Mouse (Mus musculus): ENCODE data around the gene Plk5. TPM values are rescaled to one million over a fixed set of nuclear protein-coding genes. Genes with fewer than 3 reads are reported as not detected.

The Plk5 gene
- total and polyA plus RNA-seq, 2 experiments from 2014 or later: 7.4 to 12.9 TPM

GRCm38 (mm10) chr10:80403044-80403692 is 46.9 kb downstream of the Plk5 start:
- no peak overlapping the region for H3K9ac ChIP-seq
- peaks cover 26% of the 10 kb centered on the region for H3K36me3 ChIP-seq (ENCODE audit: insufficient read depth)
- no peak for ATAC-seq

GRCm38 (mm10) chr10:80405481-80406173 is 49.4 kb downstream of the Plk5 start:
- H3K27ac ChIP-seq (ENCODE audit: low read depth, low read length): no peak overlapping the region

More at GRCm38 (mm10) chr10:80403044-80403692, 46.9 kb downstream of the Plk5 start:
- no peak for DNase-seq
- Histone ChIP-seq H3K4me3 (ENCODE audit: low read depth, low read length) (no peak overlapping the region), H3K4me1 (ENCODE audit: insufficient read depth) (peaks cover 15% of the 10 kb centered on the region), H3K27ac (ENCODE audit: low read depth, low read length) (no peak overlapping the region), H3K27me3 (ENCODE audit: insufficient read depth, low read length) (no peaks in the 10 kb centered on the region), H3K9me3 (ENCODE audit: low read length) (no peaks in the 10 kb centered on the region), H3K4me2 (ENCODE audit: low read depth) (no peak overlapping the region)
- peak; percentile 62 for TF ChIP-seq CTCF (IDR thresholded peaks at IDR 0.05; ENCODE audit: low read depth)
- 94% methylated on average over 4 of the region's 4 CpGs for WGBS

GRCm38 (mm10) chr10:80406684-80407501 is 50.6 kb downstream of the Plk5 start, which contains the start of gene Uqcr11:
TSS of gene Uqcr11 (minus strand) at chr10:80406830.
- H3K4me2 ChIP-seq (ENCODE audit: low read depth): peak within 1 kb of the TSS; percentile 88
- peak within 1 kb of the TSS; percentile 84 for H3K4me3 ChIP-seq (ENCODE audit: low read depth, low read length)
- peak; percentile 95 for DNase-seq
- H3K27me3 ChIP-seq (ENCODE audit: insufficient read depth, low read length): no peaks in the 10 kb centered on the region
- peaks cover 55% of the 10 kb centered on the region for H3K36me3 ChIP-seq (ENCODE audit: insufficient read depth)
- peaks cover 8% of the 10 kb centered on the region for H3K4me1 ChIP-seq (ENCODE audit: insufficient read depth)
- WGBS: 2% methylated on average over 27 of the region's 27 CpGs
- peak; percentile 94 for ATAC-seq
- H3K9ac ChIP-seq: peak within 1 kb of the TSS; percentile 83
- TF ChIP-seq CTCF (IDR thresholded peaks at IDR 0.05; ENCODE audit: low read depth): no peak
- no peaks in the 10 kb centered on the region for H3K9me3 ChIP-seq (ENCODE audit: low read length)
- H3K27ac ChIP-seq (ENCODE audit: low read depth, low read length): peak within 1 kb of the TSS; percentile 83

More at GRCm38 (mm10) chr10:80405481-80406173, 49.4 kb downstream of the Plk5 start:
- Histone ChIP-seq H3K9ac (peak overlapping the region; percentile 83), H3K4me2 (ENCODE audit: low read depth) (peak overlapping the region; percentile 88), H3K36me3 (ENCODE audit: insufficient read depth) (peaks cover 46% of the 10 kb centered on the region), H3K4me1 (ENCODE audit: insufficient read depth) (peaks cover 8% of the 10 kb centered on the region), H3K27me3 (ENCODE audit: insufficient read depth, low read length) (no peaks in the 10 kb centered on the region), H3K4me3 (ENCODE audit: low read depth, low read length) (peak overlapping the region; percentile 84), H3K9me3 (ENCODE audit: low read length) (no peaks in the 10 kb centered on the region)
- ATAC-seq (no peak), DNase-seq (no peak)
- 60% methylated on average over 10 of the region's 10 CpGs for WGBS
- TF ChIP-seq CTCF (IDR thresholded peaks at IDR 0.05; ENCODE audit: low read depth): peak; percentile 37; the same call in 1 of the 2 replicates

- no peaks in the 10 kb centered on the region for H3K27me3 ChIP-seq (ENCODE audit: insufficient read depth, low read length)
- DNase-seq: no peak
- no peak overlapping the region for H3K27ac ChIP-seq (ENCODE audit: low read depth, low read length)
- no peak overlapping the region for H3K4me2 ChIP-seq (ENCODE audit: low read depth)
- no peak for ATAC-seq
- peaks cover 8% of the 10 kb centered on the region for H3K4me1 ChIP-seq (ENCODE audit: insufficient read depth)
- peaks cover 57% of the 10 kb centered on the region for H3K36me3 ChIP-seq (ENCODE audit: insufficient read depth)
- WGBS: 54% methylated on average over 4 of the region's 4 CpGs
- no peak overlapping the region for H3K9ac ChIP-seq
- H3K9me3 ChIP-seq (ENCODE audit: low read length): no peaks in the 10 kb centered on the region
- H3K4me3 ChIP-seq (ENCODE audit: low read depth, low read length): no peak overlapping the region
- TF ChIP-seq CTCF (IDR thresholded peaks at IDR 0.05; ENCODE audit: low read depth): no peak
Observed at GRCm38 (mm10) chr10:80407924-80408323, 51.7 kb downstream of the Plk5 start.

GRCm38 (mm10) chr10:80412656-80413541 is 56.6 kb downstream of the Plk5 start:
- Histone ChIP-seq H3K36me3 (ENCODE audit: insufficient read depth) (peaks cover 87% of the 10 kb centered on the region), H3K9me3 (ENCODE audit: low read length) (no peaks in the 10 kb centered on the region), H3K4me2 (ENCODE audit: low read depth) (no peak overlapping the region), H3K27me3 (ENCODE audit: insufficient read depth, low read length) (no peaks in the 10 kb centered on the region), H3K4me1 (ENCODE audit: insufficient read depth) (no peaks in the 10 kb centered on the region), H3K9ac (no peak overlapping the region), H3K4me3 (ENCODE audit: low read depth, low read length) (no peak overlapping the region), H3K27ac (ENCODE audit: low read depth, low read length) (peak overlapping the region; percentile 45; the same call in 1 of the 2 replicates)
- DNase-seq: peak; percentile 79
- 69% methylated on average over 44 of the region's 44 CpGs for WGBS
- TF ChIP-seq CTCF (IDR thresholded peaks at IDR 0.05; ENCODE audit: low read depth): no peak
- ATAC-seq: peak; percentile 77

Small RNA genes within 50 kb of the gene (microRNA-seq; reads per million reads assigned to microRNA genes)
- 0 reads per million in 2 experiments for gene Gm22721

Other genes starting within 250 kb of the Plk5 start
- 77.2 and 77.8 TPM in 2 replicates for gene Stk11, start 240.7 kb upstream of the Plk5 start, total RNA-seq (2014; rRNA removed)
- gene Stk11, start 240.7 kb upstream of the Plk5 start, polyA plus RNA-seq (2015; fragmentation: Nextera tagmentation; extraction: Ambion mirVana): 13.6 and 14.8 TPM in 2 replicates
- 154 and 193 TPM in 2 replicates for gene Atp5d, start 217.8 kb upstream of the Plk5 start, total RNA-seq (2014; rRNA removed)
- 633 and 650 TPM in 2 replicates for gene Atp5d, start 217.8 kb upstream of the Plk5 start, polyA plus RNA-seq (2015; fragmentation: Nextera tagmentation; extraction: Ambion mirVana)
- gene Cbarp, start 215.6 kb upstream of the Plk5 start, total RNA-seq (2014; rRNA removed): 114 and 151 TPM in 2 replicates
- 57.5 and 68.2 TPM in 2 replicates for gene Cbarp, start 215.6 kb upstream of the Plk5 start, polyA plus RNA-seq (2015; fragmentation: Nextera tagmentation; extraction: Ambion mirVana)
- gene Midn, start 208.2 kb upstream of the Plk5 start, total RNA-seq (2014; rRNA removed): 91.5 and 120 TPM in 2 replicates
- gene Midn, start 208.2 kb upstream of the Plk5 start, polyA plus RNA-seq (2015; fragmentation: Nextera tagmentation; extraction: Ambion mirVana): 19.3 and 21.3 TPM in 2 replicates
- 345 and 424 TPM in 2 replicates for gene Cirbp, start 190.5 kb upstream of the Plk5 start, total RNA-seq (2014; rRNA removed)
- gene Cirbp, start 190.5 kb upstream of the Plk5 start, polyA plus RNA-seq (2015; fragmentation: Nextera tagmentation; extraction: Ambion mirVana): 834 and 838 TPM in 2 replicates
- gene 1600002K03Rik, start 183.5 kb upstream of the Plk5 start, total RNA-seq (2014; rRNA removed): 4.2 and 5.0 TPM in 2 replicates
- 5.0 and 6.0 TPM in 2 replicates for gene 1600002K03Rik, start 183.5 kb upstream of the Plk5 start, polyA plus RNA-seq (2015; fragmentation: Nextera tagmentation; extraction: Ambion mirVana)
- gene Efna2, start 177.0 kb upstream of the Plk5 start, total RNA-seq (2014; rRNA removed): 29.0 and 30.9 TPM in 2 replicates
- 30.6 and 31.3 TPM in 2 replicates for gene Efna2, start 177.0 kb upstream of the Plk5 start, polyA plus RNA-seq (2015; fragmentation: Nextera tagmentation; extraction: Ambion mirVana)
- gene Mum1, start 130.0 kb upstream of the Plk5 start, total RNA-seq (2014; rRNA removed): 57.6 and 60.7 TPM in 2 replicates
- gene Mum1, start 130.0 kb upstream of the Plk5 start, polyA plus RNA-seq (2015; fragmentation: Nextera tagmentation; extraction: Ambion mirVana): 41.1 and 50.4 TPM in 2 replicates
- gene Ndufs7, start 107.3 kb upstream of the Plk5 start, total RNA-seq (2014; rRNA removed): 162 and 212 TPM in 2 replicates
- 343 and 394 TPM in 2 replicates for gene Ndufs7, start 107.3 kb upstream of the Plk5 start, polyA plus RNA-seq (2015; fragmentation: Nextera tagmentation; extraction: Ambion mirVana)
- gene Gamt, start 95.4 kb upstream of the Plk5 start, total RNA-seq (2014; rRNA removed): 15.2 and 18.2 TPM in 2 replicates
- 20.8 and 21.8 TPM in 2 replicates for gene Gamt, start 95.4 kb upstream of the Plk5 start, polyA plus RNA-seq (2015; fragmentation: Nextera tagmentation; extraction: Ambion mirVana)
- 120 and 122 TPM in 2 replicates for gene Dazap1, start 95.0 kb upstream of the Plk5 start, total RNA-seq (2014; rRNA removed)
- gene Dazap1, start 95.0 kb upstream of the Plk5 start, polyA plus RNA-seq (2015; fragmentation: Nextera tagmentation; extraction: Ambion mirVana): 42.4 and 46.1 TPM in 2 replicates
- gene Rps15, start 64.0 kb upstream of the Plk5 start, total RNA-seq (2014; rRNA removed): 1,181 and 1,718 TPM in 2 replicates
- gene Rps15, start 64.0 kb upstream of the Plk5 start, polyA plus RNA-seq (2015; fragmentation: Nextera tagmentation; extraction: Ambion mirVana): 681 and 897 TPM in 2 replicates
- gene Apc2, start 60.5 kb upstream of the Plk5 start, total RNA-seq (2014; rRNA removed): 309 and 328 TPM in 2 replicates
- 85.3 and 112 TPM in 2 replicates for gene Apc2, start 60.5 kb upstream of the Plk5 start, polyA plus RNA-seq (2015; fragmentation: Nextera tagmentation; extraction: Ambion mirVana)
- gene 2310011J03Rik, start 35.9 kb upstream of the Plk5 start, total RNA-seq (2014; rRNA removed): 19.2 and 22.8 TPM in 2 replicates
- 32.4 and 35.6 TPM in 2 replicates for gene 2310011J03Rik, start 35.9 kb upstream of the Plk5 start, polyA plus RNA-seq (2015; fragmentation: Nextera tagmentation; extraction: Ambion mirVana)
- gene Pcsk4, start 27.0 kb upstream of the Plk5 start, total RNA-seq (2014; rRNA removed): 3.4 and 3.8 TPM in 2 replicates
- gene Pcsk4, start 27.0 kb upstream of the Plk5 start, polyA plus RNA-seq (2015; fragmentation: Nextera tagmentation; extraction: Ambion mirVana): 7.4 TPM in 2 replicates
- 1.8 and 2.7 TPM in 2 replicates for gene Reep6, start 26.5 kb upstream of the Plk5 start, total RNA-seq (2014; rRNA removed)
- 5.1 and 6.4 TPM in 2 replicates for gene Reep6, start 26.5 kb upstream of the Plk5 start, polyA plus RNA-seq (2015; fragmentation: Nextera tagmentation; extraction: Ambion mirVana)
- 0.31 and 0.33 TPM in 2 replicates for gene Adamtsl5, start 8.0 kb upstream of the Plk5 start, total RNA-seq (2014; rRNA removed)
- 0.70 and 0.81 TPM in 2 replicates for gene Adamtsl5, start 8.0 kb upstream of the Plk5 start, polyA plus RNA-seq (2015; fragmentation: Nextera tagmentation; extraction: Ambion mirVana)
- gene Mex3d, start 31.2 kb downstream of the Plk5 start, total RNA-seq (2014; rRNA removed): 107 and 120 TPM in 2 replicates
- gene Mex3d, start 31.2 kb downstream of the Plk5 start, polyA plus RNA-seq (2015; fragmentation: Nextera tagmentation; extraction: Ambion mirVana): 18.3 and 18.4 TPM in 2 replicates
- gene Mbd3, start 43.1 kb downstream of the Plk5 start, total RNA-seq (2014; rRNA removed): 37.9 and 43.9 TPM in 2 replicates
- 183 and 196 TPM in 2 replicates for gene Mbd3, start 43.1 kb downstream of the Plk5 start, polyA plus RNA-seq (2015; fragmentation: Nextera tagmentation; extraction: Ambion mirVana)
- 230 and 424 TPM in 2 replicates for gene Uqcr11, start 50.4 kb downstream of the Plk5 start, total RNA-seq (2014; rRNA removed)
- gene Uqcr11, start 50.4 kb downstream of the Plk5 start, polyA plus RNA-seq (2015; fragmentation: Nextera tagmentation; extraction: Ambion mirVana): 688 and 881 TPM in 2 replicates
- gene Tcf3, start 77.2 kb downstream of the Plk5 start, total RNA-seq (2014; rRNA removed): 69.0 and 91.4 TPM in 2 replicates
- 34.3 and 36.1 TPM in 2 replicates for gene Tcf3, start 77.2 kb downstream of the Plk5 start, polyA plus RNA-seq (2015; fragmentation: Nextera tagmentation; extraction: Ambion mirVana)
- 0.62 and 1.9 TPM in 2 replicates for gene Onecut3, start 138.4 kb downstream of the Plk5 start, total RNA-seq (2014; rRNA removed)
- 0.03 and 0.18 TPM in 2 replicates for gene Onecut3, start 138.4 kb downstream of the Plk5 start, polyA plus RNA-seq (2015; fragmentation: Nextera tagmentation; extraction: Ambion mirVana)
- 0.05 and 0.38 TPM in 2 replicates for gene Atp8b3, start 182.7 kb downstream of the Plk5 start, total RNA-seq (2014; rRNA removed)
- gene Atp8b3, start 182.7 kb downstream of the Plk5 start, polyA plus RNA-seq (2015; fragmentation: Nextera tagmentation; extraction: Ambion mirVana): 0.16 and 0.46 TPM in 2 replicates
- gene Rexo1, start 205.1 kb downstream of the Plk5 start, total RNA-seq (2014; rRNA removed): 40.3 and 41.9 TPM in 2 replicates
- 27.9 and 30.5 TPM in 2 replicates for gene Rexo1, start 205.1 kb downstream of the Plk5 start, polyA plus RNA-seq (2015; fragmentation: Nextera tagmentation; extraction: Ambion mirVana)
- gene Klf16, start 220.9 kb downstream of the Plk5 start, total RNA-seq (2014; rRNA removed): 17.9 and 18.7 TPM in 2 replicates
- gene Klf16, start 220.9 kb downstream of the Plk5 start, polyA plus RNA-seq (2015; fragmentation: Nextera tagmentation; extraction: Ambion mirVana): 13.3 and 14.1 TPM in 2 replicates
- gene Abhd17a, start 233.9 kb downstream of the Plk5 start, total RNA-seq (2014; rRNA removed): 156 and 201 TPM in 2 replicates
- gene Abhd17a, start 233.9 kb downstream of the Plk5 start, polyA plus RNA-seq (2015; fragmentation: Nextera tagmentation; extraction: Ambion mirVana): 154 and 155 TPM in 2 replicates
- gene Scamp4, start 246.4 kb downstream of the Plk5 start, total RNA-seq (2014; rRNA removed): 21.0 and 24.1 TPM in 2 replicates
- 86.8 and 87.9 TPM in 2 replicates for gene Scamp4, start 246.4 kb downstream of the Plk5 start, polyA plus RNA-seq (2015; fragmentation: Nextera tagmentation; extraction: Ambion mirVana)
- 3.0 and 4.9 TPM in 2 replicates for gene Adat3, start 246.4 kb downstream of the Plk5 start, total RNA-seq (2014; rRNA removed)
- 4.2 and 4.5 TPM in 2 replicates for gene Adat3, start 246.4 kb downstream of the Plk5 start, polyA plus RNA-seq (2015; fragmentation: Nextera tagmentation; extraction: Ambion mirVana)
- gene Gm49322, start 249.6 kb downstream of the Plk5 start, total RNA-seq (2014; rRNA removed): 1.2 and 2.7 TPM in 2 replicates
- gene Gm49322, start 249.6 kb downstream of the Plk5 start, polyA plus RNA-seq (2015; fragmentation: Nextera tagmentation; extraction: Ambion mirVana): 0.58 and 0.69 TPM in 2 replicates

Measured in forebrain, postnatal 0 days (tissue).